ENCODE assay signal across 8 mouse cellular contexts in genomic region chr13:43616551-43616950, GRCm38 (mm10). TPM values are rescaled to one million over a fixed set of nuclear protein-coding genes. Genes with fewer than 3 reads are reported as not detected.
DNase-seq lines count a peak whose midpoint lies in the region; ATAC-seq lines count a peak whose summit lies in the region.

No protein-coding gene starts in this region.

- H3K4me2 ChIP-seq in heart, embryonic 14.5 days (ENCODE audit: low read length): peak overlapping the region; percentile 93
- peak overlapping the region; percentile 70 for H3K4me2 ChIP-seq in hindbrain, embryonic 13.5 days
- H3K4me2 ChIP-seq in midbrain, embryonic 14.5 days (ENCODE audit: low read length): peak overlapping the region; percentile 70

- no peaks in the 10 kb centered on the region for H3K27me3 ChIP-seq in heart, embryonic 14.5 days (ENCODE audit: control insufficient read depth, insufficient read depth, low read length)
- no peaks in the 10 kb centered on the region for H3K27me3 ChIP-seq in hindbrain, embryonic 13.5 days
- H3K27me3 ChIP-seq in midbrain, embryonic 14.5 days (ENCODE audit: control insufficient read depth, insufficient read depth, low read length): no peaks in the 10 kb centered on the region

- H3K9ac ChIP-seq in heart, embryonic 14.5 days (ENCODE audit: low read length): peak overlapping the region; percentile 77; the same call in 1 of the 2 replicates
- peak overlapping the region; percentile 89 for H3K9ac ChIP-seq in hindbrain, embryonic 13.5 days
- peak overlapping the region; percentile 83; the same call in 1 of the 2 replicates for H3K9ac ChIP-seq in midbrain, embryonic 14.5 days (replicated peaks; ENCODE audit: low read length)

- H3K4me3 ChIP-seq in heart, embryonic 14.5 days (ENCODE audit: control insufficient read depth in 1 of 2, insufficient read depth in 1 of 2, low read depth in 1 of 2, low read length in 2 of 2): peak overlapping the region in 1 of 2 experiments; percentile 75; a peak in 2 of 4 replicates
- H3K4me3 ChIP-seq in hindbrain, embryonic 13.5 days: peak overlapping the region; percentile 77
- peak overlapping the region; percentile 74 for H3K4me3 ChIP-seq in midbrain, embryonic 14.5 days (replicated peaks; ENCODE audit: low read depth, low read length)

- WGBS in heart, embryonic 14.5 days: 40% methylated on average over 6 of the region's 6 CpGs
- WGBS in hindbrain, embryonic 13.5 days: 19% methylated on average over 6 of the region's 6 CpGs
- WGBS in midbrain, embryonic 14.5 days: 15% methylated on average over 6 of the region's 6 CpGs

- peaks cover 10 to 23% of the 10 kb centered on the region in 2 experiments for H3K4me1 ChIP-seq in heart, embryonic 14.5 days (ENCODE audit: control insufficient read depth in 2 of 2, insufficient read depth in 2 of 2, low read length in 2 of 2)
- H3K4me1 ChIP-seq in hindbrain, embryonic 13.5 days (replicated peaks): peaks cover 37% of the 10 kb centered on the region
- peaks cover 19% of the 10 kb centered on the region for H3K4me1 ChIP-seq in midbrain, embryonic 14.5 days (ENCODE audit: control insufficient read depth, insufficient read depth, low read length)

- no peak overlapping the region for H3K27ac ChIP-seq in heart, embryonic 14.5 days (replicated peaks in 1 of 2; ENCODE audit: control insufficient read depth in 1 of 2, insufficient read depth in 1 of 2, low read depth in 2 of 2, low read length in 2 of 2)
- no peak overlapping the region for H3K27ac ChIP-seq in hindbrain, embryonic 13.5 days
- 0 out of 2 replicates have a peak overlapping the region, but pooled peaks have one; percentile 15 for H3K27ac ChIP-seq in midbrain, embryonic 14.5 days (replicated peaks; ENCODE audit: low read depth, low read length)

- H3K9me3 ChIP-seq in heart, embryonic 14.5 days (ENCODE audit: control insufficient read depth, low read length): no peaks in the 10 kb centered on the region
- H3K9me3 ChIP-seq in hindbrain, embryonic 13.5 days: no peaks in the 10 kb centered on the region
- no peaks in the 10 kb centered on the region for H3K9me3 ChIP-seq in midbrain, embryonic 14.5 days (ENCODE audit: control insufficient read depth, low read length)

- DNase-seq in heart, adult 18-20 months: no peak
- DNase-seq in cerebellum, adult 9-10 months: peak; percentile 86
- peak; percentile 59 for DNase-seq in midbrain, embryonic 14.5 days
- DNase-seq in B cell, adult 2 months: no peak
- no peak for DNase-seq in thymus, postnatal 4 days
- no peak for DNase-seq in left cerebral cortex, adult 18-20 months (ENCODE audit: low spot score in 2 of 2)

- no peak for ATAC-seq in heart, embryonic 14.5 days (ENCODE audit: insufficient number of reproducible peaks, insufficient read depth, low FRiP score, low read depth)
- no peak for ATAC-seq in hindbrain, embryonic 13.5 days (ENCODE audit: low FRiP score)
- ATAC-seq in midbrain, embryonic 14.5 days (ENCODE audit: low FRiP score, low TSS enrichment): no peak

- no peaks in the 10 kb centered on the region for H3K36me3 ChIP-seq in heart, embryonic 14.5 days (ENCODE audit: control insufficient read depth, insufficient read depth, low read length)
- no peaks in the 10 kb centered on the region for H3K36me3 ChIP-seq in hindbrain, embryonic 13.5 days
- no peaks in the 10 kb centered on the region for H3K36me3 ChIP-seq in midbrain, embryonic 14.5 days (ENCODE audit: control insufficient read depth, insufficient read depth, low read length)

RNA-seq across cellular contexts. Expression of gene Rnf182, which starts 1.0 kb away (rescaled TPM):
- 2.6 TPM in 2 replicates for polyA plus RNA-seq in heart, embryonic 14.5 days (2014; fragmentation: Nextera tagmentation; extraction: Ambion mirVana)
- total RNA-seq in heart, adult 18-20 months (2021): not detected
- 34.0 and 36.1 TPM in 2 replicates for polyA plus RNA-seq in hindbrain, embryonic 13.5 days (2015; fragmentation: Nextera tagmentation; extraction: Ambion mirVana)
- 32.7 and 38.0 TPM in 2 replicates for polyA plus RNA-seq in midbrain, embryonic 14.5 days (2014; fragmentation: Nextera tagmentation; extraction: Ambion mirVana)
- 1 to 10 TPM; 8.1 to 9.9 TPM for total RNA-seq in left cerebral cortex, adult 18-20 months (2021)

RNA-seq across cellular contexts. Expression of gene Mcur1, which starts 56.6 kb away (rescaled TPM):
- 21.4 and 23.1 TPM in 2 replicates for polyA plus RNA-seq in heart, embryonic 14.5 days (2014; fragmentation: Nextera tagmentation; extraction: Ambion mirVana)
- total RNA-seq in heart, adult 18-20 months (2021): 10 to 100 TPM; 49.3 to 52.2 TPM
- polyA plus RNA-seq in hindbrain, embryonic 13.5 days (2015; fragmentation: Nextera tagmentation; extraction: Ambion mirVana): 7.9 and 8.4 TPM in 2 replicates
- polyA plus RNA-seq in midbrain, embryonic 14.5 days (2014; fragmentation: Nextera tagmentation; extraction: Ambion mirVana): 6.6 and 10.8 TPM in 2 replicates
- total RNA-seq in left cerebral cortex, adult 18-20 months (2021): 10 to 100 TPM; 17.1 to 17.9 TPM

Comparison
In these comparisons a context has a peak if more than half of its experiments do, and no peak if none do; other contexts are left out.
1. DNase-seq: peak in cerebellum, adult 9-10 months (single experiment) and midbrain, embryonic 14.5 days (single experiment); none in heart, adult 18-20 months (0 of 2), B cell, adult 2 months (0 of 2), thymus, postnatal 4 days (single experiment) and left cerebral cortex, adult 18-20 months (0 of 2).
2. Peak in every context shown above with its lines, with median percentiles within 50 percentile points of each other: H3K4me2 ChIP-seq and H3K9ac ChIP-seq.